Mouse (Mus musculus) heart, adult 9 months (tissue): Measurements from ENCODE around the gene Mcat.

Experiments used
- DNase-seq, 2 experiments: peaks; one replicate each; pipeline ENCODE4 v3.0.0; 2022; ENCODE audit warnings: low spot score in 2 of 2

Gene Mcat

DNA sequence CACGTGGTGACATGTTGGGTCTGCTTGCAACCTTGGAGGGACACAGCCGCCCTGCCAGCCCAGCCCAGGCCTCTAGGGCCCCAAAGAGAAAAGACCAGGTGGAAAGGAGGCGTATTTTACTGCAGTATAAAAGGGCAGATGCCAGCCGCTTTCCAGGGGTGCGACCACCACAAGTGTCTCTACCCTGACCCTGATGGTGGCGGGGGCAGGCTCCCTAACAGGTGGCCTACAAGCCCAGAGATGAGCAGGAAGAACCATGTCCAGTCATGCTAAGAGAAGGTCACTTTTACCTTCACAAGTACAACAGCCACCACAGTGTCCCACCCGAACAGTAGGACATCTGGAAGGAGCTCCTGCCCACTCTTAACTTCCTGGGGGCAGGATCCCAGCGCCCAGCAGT lies 12.0 kb upstream of the Mcat start:
- DNase-seq, result no peak

DNA sequence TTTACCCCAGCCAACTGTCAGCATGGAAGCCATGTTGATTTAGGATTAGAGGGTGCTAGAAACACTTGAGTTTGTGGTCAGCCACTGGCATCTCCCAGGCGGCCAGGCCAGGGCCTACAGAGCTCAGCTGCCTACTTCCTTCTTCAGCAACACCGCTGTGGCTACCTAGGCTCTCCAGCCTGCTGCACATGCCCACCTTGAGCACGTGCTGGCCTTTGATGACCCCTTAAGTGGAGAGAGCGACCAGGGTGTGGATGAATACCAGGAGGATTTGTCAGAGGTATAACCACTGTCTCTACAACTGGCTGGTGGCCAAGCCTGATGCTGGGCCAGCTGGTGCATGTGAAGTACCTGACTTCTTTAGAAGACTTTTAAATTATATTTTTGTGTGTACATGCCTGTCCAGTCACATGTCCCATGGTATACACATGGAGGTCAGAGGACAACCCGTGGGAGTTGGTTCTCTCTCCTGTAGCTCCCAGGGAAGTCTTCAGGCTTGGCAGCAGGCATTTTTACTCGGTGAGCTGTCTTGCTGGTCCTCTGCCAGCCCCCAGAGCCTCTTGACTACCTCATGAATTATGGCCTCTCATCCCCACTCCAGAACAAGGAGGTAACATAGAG lies 11.3 kb upstream of the Mcat start:
- DNase-seq, result no peak

DNA sequence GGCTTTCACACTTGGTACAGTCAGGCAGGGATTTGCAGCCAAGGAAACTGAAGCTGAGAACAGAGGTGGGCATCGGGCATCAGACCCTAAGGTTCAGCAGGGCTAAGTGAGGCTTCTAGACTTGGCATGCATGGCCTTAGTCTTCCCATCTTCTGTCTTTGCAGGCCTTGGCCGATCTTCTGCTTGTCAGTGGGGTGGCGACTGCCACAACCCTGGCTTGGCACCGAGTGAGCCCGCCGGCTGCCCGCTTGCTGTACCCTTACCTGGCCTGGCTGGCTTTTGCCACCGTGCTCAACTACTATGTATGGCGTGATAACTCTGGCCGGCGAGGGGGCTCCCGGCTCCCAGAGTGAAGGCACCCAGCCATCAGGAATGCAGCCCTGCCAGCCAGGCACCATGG lies 10.0 kb upstream of the Mcat start:
- DNase-seq, result no peak

DNA sequence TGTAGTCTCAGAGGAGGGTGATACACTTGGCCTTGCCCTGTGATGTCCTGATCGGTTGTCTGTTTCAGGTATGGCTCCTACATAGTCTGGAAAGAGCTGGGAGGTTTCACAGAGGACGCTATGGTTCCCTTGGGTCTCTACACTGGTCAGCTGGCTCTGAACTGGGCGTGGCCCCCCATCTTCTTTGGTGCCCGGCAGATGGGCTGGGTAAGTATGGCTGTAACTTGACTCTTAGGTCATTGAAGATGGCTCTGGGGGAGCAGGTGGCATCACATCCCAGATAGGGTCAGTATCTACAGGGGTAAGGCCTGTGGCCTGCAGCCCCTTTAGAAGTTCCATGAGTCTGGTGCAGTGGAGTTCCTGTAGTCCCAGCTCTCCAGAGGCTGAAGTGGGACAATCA lies 8.5 kb upstream of the Mcat start:
- no peak for DNase-seq

DNA sequence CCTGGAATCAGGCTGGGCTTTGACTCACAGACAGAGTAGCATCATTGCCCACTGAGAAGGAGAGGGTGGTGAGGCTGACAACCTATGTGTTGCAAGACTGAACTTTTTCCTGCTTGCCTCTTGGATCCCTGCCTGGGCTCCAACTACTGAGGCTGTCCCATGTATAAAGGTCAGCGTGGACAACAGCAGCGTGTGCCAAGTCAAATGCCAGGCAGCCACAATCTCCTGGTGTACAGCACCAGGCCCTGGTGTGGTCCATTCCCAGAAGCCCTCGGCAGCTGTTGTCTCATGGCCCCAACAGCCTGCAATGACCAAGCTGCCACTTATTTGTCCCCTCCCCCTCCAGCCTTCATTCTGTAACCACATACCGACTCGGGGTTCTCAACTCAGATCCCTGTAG lies 8.0 kb upstream of the Mcat start:
- DNase-seq, result no peak

DNA sequence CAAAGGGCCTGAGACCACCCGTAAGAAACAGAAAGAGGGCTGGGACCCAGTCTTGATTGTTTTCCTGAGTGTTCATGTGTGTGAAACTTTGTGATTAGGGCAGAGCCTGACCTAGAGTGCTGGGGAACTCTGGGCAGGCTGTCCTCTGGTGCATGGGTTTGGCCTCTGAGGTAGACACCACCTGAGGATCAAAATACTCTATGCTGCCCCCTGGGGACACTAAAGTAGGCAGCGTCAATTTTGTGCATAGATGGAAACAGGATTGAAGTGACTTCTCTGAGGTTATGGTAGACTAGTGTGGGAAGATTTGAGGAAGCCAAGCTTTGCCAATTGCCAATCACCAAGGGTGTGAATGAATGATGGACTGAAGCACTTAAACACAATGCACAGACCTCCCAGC lies 7.1 kb upstream of the Mcat start:
- no peak for DNase-seq

DNA sequence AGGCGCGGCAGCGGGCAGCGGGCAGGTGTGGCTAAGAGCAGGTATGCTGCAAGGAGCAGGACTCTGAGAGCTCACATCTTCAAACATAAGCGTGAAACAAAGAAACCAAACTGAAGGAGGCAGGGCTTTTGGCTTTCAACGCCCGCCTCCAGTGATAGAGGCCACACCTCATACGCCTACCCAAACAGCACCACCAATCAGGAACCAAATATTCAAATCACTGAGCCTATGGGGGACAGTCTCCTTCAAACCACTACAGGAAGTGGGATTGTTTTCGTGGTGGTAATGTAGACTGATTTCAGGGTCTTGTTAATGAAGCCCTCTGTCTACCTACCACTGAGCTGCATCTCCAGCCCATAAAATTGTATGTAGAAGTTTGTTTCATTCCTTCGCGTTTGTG lies 6.1 kb upstream of the Mcat start:
- DNase-seq, result no peak

DNA sequence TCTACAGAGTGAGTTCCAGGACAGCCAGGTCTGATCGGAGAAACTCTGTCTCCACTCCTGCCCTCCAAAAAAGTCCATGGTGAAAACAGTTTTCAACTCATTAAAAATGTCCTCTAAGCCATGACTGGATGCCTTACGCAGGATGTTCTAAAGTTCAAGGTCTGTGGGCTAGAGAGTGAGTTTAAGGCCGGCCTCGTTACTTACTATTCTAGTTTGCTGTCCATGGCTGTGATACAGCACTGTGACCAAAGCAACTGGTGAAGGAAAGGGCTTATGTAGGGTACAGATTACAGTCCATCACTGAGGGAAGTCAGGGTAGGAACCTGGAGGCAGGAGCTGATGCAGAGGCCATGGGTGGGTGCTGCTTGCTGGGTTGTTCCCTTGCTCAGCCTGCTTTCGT lies 5.0 kb upstream of the Mcat start:
- DNase-seq, result no peak

DNA sequence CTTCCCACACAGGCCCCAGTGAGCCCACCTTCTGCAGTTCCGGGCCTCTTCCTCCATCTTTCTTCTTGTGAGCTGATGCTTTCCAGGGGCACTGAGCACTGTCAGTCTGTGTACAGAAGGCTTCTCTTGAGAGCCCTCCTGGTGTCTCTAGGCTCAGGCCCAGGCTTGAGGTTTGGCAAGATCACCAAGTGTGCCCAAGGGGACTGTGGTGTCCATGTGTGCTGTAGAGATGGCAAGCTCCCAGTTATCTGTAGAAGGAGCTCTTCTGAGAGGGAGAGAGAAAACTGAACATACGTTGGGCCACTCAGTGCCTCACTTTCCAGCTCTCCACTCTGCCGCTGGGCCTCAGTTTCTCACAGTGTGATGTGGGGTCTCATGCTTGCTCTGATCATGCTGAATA lies 4.1 kb upstream of the Mcat start:
- no peak for DNase-seq

DNA sequence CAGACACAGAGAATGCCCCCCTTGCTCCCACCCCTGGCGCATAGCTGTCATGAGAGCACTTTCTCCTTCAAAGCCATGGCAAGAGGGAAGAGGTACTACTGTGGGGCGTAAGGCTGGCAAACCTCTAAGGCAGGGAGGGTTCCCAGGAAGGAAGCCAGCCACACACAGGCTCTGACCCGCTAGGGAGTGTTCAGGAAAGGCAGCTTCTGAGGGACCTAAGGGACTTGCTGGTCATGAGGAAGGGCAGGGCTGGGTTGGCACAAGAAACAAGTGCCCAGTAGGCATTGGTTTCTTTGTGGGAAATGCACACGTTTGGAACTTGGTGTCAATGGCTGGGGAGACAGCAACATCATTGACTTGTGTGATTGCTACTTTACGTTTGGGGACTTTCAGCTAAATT lies 2.4 kb upstream of the Mcat start:
- DNase-seq, result no peak

DNA sequence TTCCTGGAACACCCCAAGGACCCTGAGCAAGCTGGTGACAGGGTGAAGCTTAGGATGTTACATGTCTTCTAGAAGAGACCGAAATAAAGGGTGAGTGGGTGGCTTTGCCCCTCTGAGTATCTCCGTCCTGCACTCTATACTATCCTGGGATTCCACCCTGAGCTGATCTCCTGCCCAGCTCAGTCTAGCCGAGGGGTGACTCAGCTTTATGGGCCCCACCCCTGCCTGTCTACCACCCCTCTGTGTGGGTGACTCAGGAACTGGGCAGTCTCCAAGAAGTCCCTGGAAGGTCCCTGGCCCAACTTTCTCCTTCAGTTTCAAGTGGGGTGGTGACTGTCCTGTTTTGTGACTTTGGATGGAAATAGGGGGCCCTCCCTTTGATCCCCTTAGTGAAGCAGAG lies 1.8 kb upstream of the Mcat start:
- DNase-seq, result peak; percentile 54 to 71

DNA sequence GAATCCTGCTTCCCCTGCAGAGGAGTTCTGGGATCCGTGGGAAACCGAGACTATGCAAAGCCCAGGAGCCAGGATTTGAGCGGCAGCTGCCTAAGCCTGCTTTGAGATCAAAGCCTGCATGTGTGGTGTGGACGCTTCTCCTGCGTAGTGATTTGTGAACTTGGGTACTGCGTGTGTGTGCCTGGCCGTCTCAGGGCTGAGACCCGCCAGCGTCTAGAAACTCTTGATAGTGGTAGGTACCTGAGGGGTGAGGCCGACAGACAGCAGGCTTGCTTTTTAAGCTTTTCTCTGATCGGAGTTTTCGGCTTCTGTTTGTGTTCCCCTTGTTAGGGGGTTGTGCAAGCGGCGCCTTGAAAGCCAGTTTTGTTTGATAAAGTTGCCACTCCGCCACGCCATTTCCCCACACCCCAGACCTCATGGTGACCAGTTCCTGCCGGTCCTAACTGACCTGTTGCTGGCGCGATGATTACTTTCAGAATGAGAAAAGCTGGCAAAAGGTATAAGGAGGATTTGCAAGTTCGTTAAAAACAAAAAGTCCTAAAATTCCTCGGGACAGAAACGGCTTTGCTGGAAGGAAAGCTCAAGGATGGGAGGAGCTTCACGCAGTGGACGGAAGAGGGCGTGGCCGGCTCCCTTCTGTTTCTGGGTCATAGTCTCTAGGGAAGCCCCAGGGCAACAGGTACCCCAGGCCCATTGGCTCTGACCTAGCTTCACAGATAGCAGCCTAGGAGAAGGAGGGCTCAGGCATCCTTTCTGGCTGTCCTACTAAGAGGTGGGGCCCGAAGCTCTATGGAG lies 467 bp upstream of the Mcat start:
- DNase-seq, result peak; percentile 57 to 65

DNA sequence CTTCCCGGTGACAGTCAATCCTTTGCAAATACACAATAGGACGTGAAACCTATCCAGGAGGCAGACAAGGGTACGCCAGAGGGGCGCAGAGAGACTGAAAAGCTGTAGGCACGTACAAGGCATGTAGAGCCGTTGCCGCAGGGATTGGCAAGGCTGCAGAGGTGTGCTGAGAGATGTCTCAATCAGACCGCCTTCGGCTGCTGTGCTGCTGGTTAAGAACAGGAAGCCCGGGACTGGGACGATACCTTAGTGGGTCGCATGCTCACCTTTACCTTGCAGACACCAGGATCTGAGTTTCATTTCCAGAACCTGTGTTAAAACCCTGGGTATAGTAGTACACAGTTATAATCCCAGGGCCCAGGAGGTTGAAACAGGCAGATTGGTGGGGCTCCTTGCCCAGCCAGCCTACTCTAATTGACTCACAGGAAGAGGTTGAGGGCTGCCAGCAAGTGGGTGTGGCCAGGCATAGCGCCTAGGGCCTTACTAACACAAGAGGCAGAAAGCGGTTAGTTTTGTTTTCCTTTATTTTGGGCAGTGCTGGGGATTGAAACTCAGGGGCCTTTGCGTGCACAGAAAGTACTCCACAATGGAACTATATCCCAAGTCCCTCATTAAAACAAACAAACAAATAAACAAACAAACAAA lies 839 bp downstream of the Mcat start:
- DNase-seq, result peak; percentile 92 to 94

DNA sequence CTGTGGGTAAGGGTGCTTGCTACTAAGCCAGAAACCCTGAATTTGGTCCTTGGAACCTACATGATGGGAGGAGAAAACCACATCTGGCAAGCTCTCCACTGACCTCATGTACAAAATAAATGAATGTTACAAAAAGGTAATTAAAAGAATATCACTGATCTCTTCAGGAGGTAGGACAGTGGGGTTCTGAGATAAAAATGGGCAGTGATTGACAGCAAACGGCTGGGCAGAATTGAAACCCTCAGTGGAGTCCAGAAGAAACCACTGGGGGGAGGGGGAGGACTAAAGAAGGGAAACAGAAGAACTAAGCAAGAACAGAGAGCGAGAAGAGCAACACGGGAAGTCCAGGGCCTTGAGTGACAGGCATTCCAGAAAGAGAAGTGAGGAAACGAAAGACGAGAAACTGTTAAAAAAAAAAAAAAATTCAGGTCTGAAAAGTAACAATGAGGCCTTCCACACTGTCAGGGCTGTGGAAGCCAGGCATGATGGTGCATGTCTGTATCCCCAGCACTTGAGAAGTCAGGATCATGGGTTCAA lies 2.6 kb downstream of the Mcat start:
- DNase-seq, result no peak

DNA sequence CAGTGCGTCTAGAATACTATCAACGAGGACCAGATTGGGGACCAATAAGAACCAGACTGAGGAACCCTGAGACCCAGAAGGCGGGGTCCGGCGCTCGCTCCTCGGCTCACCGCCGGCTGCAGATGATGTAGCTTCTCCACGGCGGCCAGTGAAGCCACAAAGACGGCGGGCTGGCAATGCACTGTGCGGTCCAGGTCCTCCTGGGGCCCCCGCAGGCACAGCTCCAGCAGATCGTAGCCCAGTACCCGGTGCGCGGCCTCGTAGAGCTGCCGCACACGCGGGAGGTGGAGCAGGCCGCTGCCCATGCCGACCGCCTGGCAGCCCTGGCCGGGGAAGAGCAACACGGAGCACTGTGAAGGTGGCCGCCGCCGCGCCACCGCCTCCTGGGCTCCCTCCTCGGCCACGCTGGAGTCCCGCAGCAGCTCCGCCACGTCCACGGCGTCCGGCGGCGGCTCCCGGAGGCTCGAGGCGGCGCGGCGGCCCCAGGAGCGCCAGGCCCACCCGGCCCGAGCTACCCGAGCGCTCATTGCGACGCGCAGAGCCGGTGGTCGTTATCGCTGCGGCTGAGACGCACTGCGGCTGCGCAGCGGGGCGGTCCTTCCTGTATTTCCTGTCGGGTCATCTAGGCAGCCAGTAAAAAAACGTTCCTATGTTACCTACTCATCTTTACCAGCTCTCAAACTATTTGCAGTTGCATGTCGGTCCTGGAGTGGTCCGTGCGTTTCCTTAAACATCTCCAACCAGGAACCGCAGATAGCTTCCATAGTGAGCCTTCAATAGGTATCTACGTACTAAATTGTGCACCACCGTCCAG lies 8.2 kb downstream of the Mcat start:
- DNase-seq, result peak; percentile 85 to 90

DNA sequence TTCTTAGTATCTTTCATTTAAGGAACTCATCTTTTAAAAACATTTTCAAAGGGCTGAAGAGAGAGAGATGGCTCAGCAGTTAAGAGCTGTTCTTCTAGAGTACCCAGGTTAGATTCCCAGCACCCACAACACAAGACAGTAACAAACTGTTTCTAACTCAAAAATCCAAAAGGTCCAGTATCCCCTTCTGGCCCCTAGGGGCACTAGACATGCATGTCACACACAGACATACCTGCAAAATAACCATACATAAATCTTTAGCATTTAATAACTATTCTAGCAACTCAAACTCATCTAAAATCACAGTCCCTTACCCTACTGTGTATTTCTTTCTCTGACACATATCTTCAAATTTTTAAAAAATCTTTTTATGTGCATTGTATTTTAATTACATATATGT lies 9.8 kb downstream of the Mcat start:
- DNase-seq, result no peak

DNA sequence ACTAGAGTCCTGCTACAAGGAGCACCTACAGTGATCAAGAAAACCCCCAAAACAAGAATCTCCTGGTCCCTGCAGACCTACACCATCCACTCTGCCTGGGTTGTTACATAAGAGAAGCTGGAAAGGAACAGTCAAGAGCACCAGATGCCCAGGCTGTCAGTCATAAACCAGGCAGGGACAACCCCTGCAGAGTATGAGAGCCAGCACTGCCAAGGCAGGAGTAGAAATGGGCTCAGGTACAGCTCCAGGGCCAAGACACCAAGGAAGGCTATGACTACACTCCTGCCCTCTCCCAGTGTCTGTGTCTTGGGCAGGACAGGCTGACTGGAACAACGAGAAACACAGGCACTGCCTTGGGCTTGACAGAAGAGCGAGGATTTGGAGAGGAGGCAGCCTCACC lies 13.4 kb downstream of the Mcat start:
- DNase-seq, result no peak

DNA sequence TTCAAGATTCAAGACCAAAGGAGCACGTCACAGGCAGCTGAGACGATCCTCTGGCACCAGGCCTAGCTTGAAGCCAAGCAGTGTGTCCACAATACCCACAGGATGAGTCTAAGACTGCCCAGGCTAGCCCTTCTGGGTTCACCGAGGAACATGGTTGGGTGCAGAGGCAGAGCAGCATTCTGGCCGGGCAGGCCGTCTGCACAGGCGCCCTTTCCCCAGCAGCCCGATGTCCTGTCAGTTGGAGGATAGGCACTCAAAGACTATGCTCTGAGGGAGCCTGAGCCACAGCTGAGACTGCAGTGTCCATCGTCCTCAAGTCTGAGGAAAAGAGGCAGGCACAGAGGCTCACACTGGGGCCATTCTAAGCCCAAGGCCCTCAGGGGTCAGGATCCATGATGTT lies 16.4 kb downstream of the Mcat start:
- DNase-seq, result no peak

DNA sequence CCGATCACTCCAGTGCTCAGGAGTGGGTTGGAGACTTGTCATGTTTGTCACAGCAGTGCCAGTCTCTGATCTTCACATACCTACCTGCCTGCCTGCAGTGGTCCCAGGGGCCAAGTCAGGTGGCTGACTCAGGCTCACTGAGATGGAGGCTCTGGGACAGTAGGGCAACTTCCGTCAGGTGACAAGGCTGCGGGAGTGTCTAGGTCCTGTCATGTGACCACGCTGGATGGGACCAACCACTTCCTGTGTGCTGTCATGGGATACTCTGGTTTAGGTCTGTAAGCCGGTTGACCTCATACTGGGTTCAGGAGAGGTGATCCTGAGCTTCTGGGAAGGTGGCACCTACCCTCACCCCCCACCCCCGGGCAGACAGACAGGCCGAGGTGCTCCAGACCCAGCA lies 17.6 kb downstream of the Mcat start:
- no peak for DNase-seq

DNA sequence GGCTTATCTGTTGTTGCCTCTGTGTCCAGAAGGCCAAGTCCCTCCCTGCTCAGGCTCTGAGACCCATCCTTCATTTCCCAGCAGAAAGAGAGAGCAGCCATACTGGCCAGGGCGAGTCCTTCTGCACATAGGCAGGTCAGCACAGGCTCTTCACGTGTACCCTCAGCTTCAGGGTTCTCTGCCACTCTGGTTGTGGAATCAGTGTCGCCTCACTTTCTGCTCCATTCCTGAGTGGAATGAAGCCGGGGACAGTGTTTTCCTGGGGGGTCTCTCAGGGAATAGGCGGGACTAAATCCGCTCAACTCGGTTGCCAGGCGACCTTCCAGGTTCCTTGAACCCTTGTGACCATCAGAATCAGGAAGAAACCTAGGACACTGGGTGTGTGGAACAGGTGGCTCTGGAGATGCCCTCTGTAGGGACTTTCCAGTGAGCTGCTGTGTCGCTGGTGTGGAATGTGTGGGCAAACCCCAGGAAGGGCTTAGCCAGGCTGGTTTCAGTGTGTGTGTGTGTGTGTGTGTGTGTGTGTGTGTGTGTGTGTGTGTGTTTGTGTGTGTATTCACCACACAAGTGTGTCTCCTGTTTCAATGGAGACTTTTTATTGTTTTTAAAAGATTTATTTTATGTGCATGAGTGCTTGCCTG lies 21.8 kb downstream of the Mcat start:
- DNase-seq, result no peak

DNA sequence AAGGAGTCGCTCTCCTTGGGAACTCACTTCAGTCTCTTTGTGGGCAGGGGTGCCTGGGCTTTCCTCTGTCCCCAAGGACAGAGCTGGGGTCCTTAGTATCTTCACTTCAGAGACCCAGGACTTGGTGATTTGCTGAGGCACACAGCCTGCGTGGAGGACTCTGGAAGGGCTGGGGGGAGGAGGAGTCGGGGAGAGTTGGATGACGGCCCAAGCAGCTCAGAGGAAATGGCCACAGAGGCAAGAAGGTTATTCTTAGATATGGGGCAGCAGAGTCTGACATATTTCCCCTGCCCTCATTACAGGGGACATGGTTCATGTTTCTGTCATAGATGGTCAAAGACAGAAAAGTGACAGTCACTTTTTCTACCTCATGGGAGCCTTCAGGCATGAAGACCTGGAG lies 23.7 kb downstream of the Mcat start:
- peak; percentile 71 to 74 for DNase-seq

DNA sequence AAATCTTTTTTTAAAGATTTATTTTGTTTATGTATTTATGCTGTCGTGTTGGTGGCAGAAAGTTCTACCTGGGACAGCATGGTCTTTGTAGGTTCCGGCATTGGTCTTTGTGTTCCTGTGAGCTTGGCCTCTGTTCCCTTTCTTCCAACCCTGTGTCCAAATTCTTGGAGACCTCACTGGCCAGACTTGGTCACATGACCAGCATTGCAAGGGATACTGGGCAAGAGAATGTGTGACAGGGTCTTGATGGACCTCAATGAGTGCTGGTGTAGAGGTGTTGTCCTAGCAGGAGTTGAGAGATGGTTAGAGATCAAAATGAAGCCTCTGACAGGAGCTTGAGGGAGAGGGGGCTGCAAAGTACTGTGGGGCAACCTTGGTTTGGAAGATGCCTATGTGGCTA lies 24.7 kb downstream of the Mcat start:
- DNase-seq, result no peak
